14 mouse cellular contexts compared by ENCODE assay signal in the genomic region with DNA sequence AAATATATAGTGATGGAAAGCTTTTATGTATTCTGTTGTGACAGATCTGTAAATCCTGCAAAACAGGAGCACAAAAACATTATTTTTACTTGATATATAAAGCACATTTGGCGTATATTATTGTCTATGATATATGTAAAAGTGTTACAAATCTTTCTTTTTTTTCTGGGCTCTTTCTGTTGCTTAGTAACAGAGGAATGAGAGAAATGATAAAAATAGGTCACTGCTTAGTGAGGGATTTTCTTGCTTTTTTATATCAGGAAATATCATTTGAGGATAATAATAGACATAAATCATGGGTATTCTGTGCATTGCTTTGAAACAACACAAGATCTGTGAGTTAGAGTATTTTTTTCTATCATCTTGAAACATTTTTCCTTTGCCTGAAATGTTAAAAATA.
"Had no signal": no experiment of that assay in that cellular context is flagged by ENCODE, and none has a peak within 500 bp of the region (broad histone marks: within the 10 kb centered on the region; RNA-seq: fewer than 3 reads in every experiment).

No protein-coding gene starts in this region.

- ATAC-seq: lung, postnatal 0 days had no signal

- H3K27me3 ChIP-seq: liver, embryonic 15.5 days; neural tube, embryonic 12.5 days had no signal

- H3K4me2 ChIP-seq: liver, embryonic 11.5 days; liver, embryonic 15.5 days; neural tube, embryonic 12.5 days had no signal

- H3K9me3 ChIP-seq: limb, embryonic 10.5 days; liver, embryonic 15.5 days; neural tube, embryonic 12.5 days had no signal

- DNase-seq: kidney, adult 8-10 months; kidney, postnatal 25 days; layer of hippocampus, adult 9-11 months; lung, adult 2 months; lung, postnatal 36 days; right cerebral cortex, postnatal 4 days; spleen, adult 18-20 months; thymus, adult 2 months; thymus, postnatal 25 days had no signal

- H3K4me1 ChIP-seq: limb, embryonic 10.5 days; liver, embryonic 15.5 days; neural tube, embryonic 12.5 days had no signal

- H3K9ac ChIP-seq: liver, embryonic 15.5 days; neural tube, embryonic 12.5 days had no signal

- H3K27ac ChIP-seq: limb, embryonic 10.5 days; liver, embryonic 15.5 days; neural tube, embryonic 12.5 days had no signal

- H3K4me3 ChIP-seq: limb, embryonic 10.5 days; liver, embryonic 15.5 days; neural tube, embryonic 12.5 days had no signal

- H3K36me3 ChIP-seq: limb, embryonic 10.5 days; liver, embryonic 15.5 days; neural tube, embryonic 12.5 days had no signal
